In the genomic region with DNA sequence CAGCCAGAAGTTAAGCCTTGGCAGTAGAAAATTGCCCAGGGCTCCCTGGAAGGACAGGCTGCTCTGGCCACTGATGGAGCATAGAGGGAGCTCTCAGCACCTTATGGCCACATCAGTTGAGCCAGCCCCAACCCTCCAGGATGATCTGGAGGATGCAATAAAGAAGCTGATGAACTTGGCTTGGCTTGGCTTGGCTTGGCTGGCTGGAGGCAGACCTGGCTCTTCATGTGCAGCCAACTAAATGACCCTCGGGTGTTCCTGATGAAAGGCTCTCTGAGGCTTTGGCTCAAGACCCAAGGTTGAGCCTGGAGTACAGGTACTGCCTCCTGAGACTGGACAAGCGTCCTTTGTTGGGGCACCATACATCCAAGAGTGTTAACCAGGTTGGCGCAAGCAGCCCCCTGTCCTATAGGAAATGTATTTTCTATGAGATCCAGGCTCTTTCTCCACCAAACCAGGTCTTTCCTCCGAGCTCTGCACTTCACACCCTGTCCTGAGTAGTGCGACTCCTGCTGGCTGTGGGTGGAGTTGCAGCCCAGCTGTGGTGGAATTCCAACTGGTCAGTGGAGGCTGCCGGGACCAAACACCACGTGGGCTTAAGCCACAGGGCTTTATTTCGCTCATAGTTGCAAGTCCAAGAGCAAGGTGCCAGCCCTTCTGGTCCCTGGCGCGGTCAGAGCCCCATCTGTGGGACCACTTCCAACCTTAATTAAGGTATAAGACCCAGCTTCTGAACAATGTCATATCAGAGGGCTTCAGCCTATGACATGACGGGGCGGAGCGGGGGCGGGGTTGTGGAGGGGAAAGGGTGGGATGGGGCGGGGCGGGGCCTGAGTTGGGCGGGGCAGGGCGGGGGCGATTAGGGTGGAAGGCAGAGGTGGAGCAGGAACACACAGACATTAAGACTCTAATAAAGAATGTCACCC, we compare ENCODE assay signal across 8 mouse cellular contexts. TPM values are rescaled to one million over a fixed set of nuclear protein-coding genes. Genes with fewer than 3 reads are reported as not detected.
DNase-seq lines count a peak whose midpoint lies in the region; ATAC-seq lines count a peak whose summit lies in the region.

No protein-coding gene starts in this region.

- 9% methylated on average over 19 of the region's 19 CpGs for WGBS in forebrain, embryonic 13.5 days
- WGBS in lung, embryonic 16.5 days, result 7% methylated on average over 18 of the region's 19 CpGs

- no peaks in the 10 kb centered on the region for H3K27me3 ChIP-seq in forebrain, embryonic 13.5 days
- no peaks in the 10 kb centered on the region for H3K27me3 ChIP-seq in lung, embryonic 16.5 days (ENCODE audit: control insufficient read depth, insufficient read depth, low read depth, low read length)

- H3K4me2 ChIP-seq in forebrain, embryonic 13.5 days, result peak overlapping the region; percentile 48
- H3K4me2 ChIP-seq in lung, embryonic 16.5 days (ENCODE audit: low read depth, low read length), result peak overlapping the region; percentile 56

- H3K9ac ChIP-seq in forebrain, embryonic 13.5 days, result no peak overlapping the region
- 0 out of 2 replicates have a peak overlapping the region, but pooled peaks have one; percentile 21 for H3K9ac ChIP-seq in lung, embryonic 16.5 days (ENCODE audit: low read length)

- H3K36me3 ChIP-seq in forebrain, embryonic 13.5 days (ENCODE audit: poor library complexity, severe bottlenecking), result no peaks in the 10 kb centered on the region
- H3K36me3 ChIP-seq in lung, embryonic 16.5 days (ENCODE audit: control insufficient read depth, insufficient read depth, low read length), result no peaks in the 10 kb centered on the region

- H3K4me3 ChIP-seq in forebrain, embryonic 13.5 days, result no peak overlapping the region
- peak overlapping the region; percentile 34 for H3K4me3 ChIP-seq in lung, embryonic 16.5 days (ENCODE audit: low read length)

- no peak overlapping the region for H3K27ac ChIP-seq in forebrain, embryonic 13.5 days
- no peak overlapping the region for H3K27ac ChIP-seq in lung, embryonic 16.5 days (ENCODE audit: low read length)

- H3K4me1 ChIP-seq in forebrain, embryonic 13.5 days, result peaks cover 9% of the 10 kb centered on the region; the same call in 1 of the 2 replicates
- H3K4me1 ChIP-seq in lung, embryonic 16.5 days (replicated peaks; ENCODE audit: control insufficient read depth, insufficient read depth, low read length), result peaks cover 6% of the 10 kb centered on the region

- ATAC-seq in forebrain, embryonic 13.5 days, result peak; percentile 36; the same call in 1 of the 2 replicates
- peak; percentile 84 for ATAC-seq in lung, embryonic 16.5 days (ENCODE audit: low read depth)

- no peaks in the 10 kb centered on the region for H3K9me3 ChIP-seq in forebrain, embryonic 13.5 days (replicated peaks)
- no peaks in the 10 kb centered on the region for H3K9me3 ChIP-seq in lung, embryonic 16.5 days (ENCODE audit: control insufficient read depth, low read length)

- intact Hi-C loops in heart, postnatal 10 days (cut with DNase I), result no loop called here

- peak; percentile 20 for DNase-seq in MN1 (ENCODE audit: low spot score)
- DNase-seq in c-Kit-positive CD71-positive TER-119-positive erythroid progenitor cells, embryonic 14.5 days (ENCODE audit: low spot score), result peak; percentile 72
- DNase-seq in heart, postnatal 10 days, result peak; percentile 87 to 95
- peak; percentile 73 to 90 for DNase-seq in kidney, postnatal 36 days
- peak; percentile 76 for DNase-seq in ovary, postnatal 36 days (ENCODE audit: low spot score)
- DNase-seq in urinary bladder, postnatal 10 days (ENCODE audit: low spot score), result peak; percentile 50

RNA-seq across cellular contexts. Expression of a gene that starts 55.1 kb away (rescaled TPM):
- 0.22 and 0.45 TPM in 2 replicates for polyA plus RNA-seq in forebrain, embryonic 13.5 days (2015; fragmentation: Nextera tagmentation; extraction: Ambion mirVana)
- 1 to 10 TPM in 1 of 2 experiments, under 1 TPM in 1; 0.77 to 1.4 TPM for total RNA-seq in heart, postnatal 10 days (2021)
- polyA plus RNA-seq in lung, embryonic 16.5 days (2015; fragmentation: Nextera tagmentation; extraction: Ambion mirVana), result 25.4 and 26.0 TPM in 2 replicates

Comparison
In these comparisons a context has a peak if more than half of its experiments do, and no peak if none do; other contexts are left out.
1. DNase-seq: peak in every context shown above with its lines; median percentile 91 in heart, postnatal 10 days; 82 in kidney, postnatal 36 days; 76 in ovary, postnatal 36 days; 72 in c-Kit-positive CD71-positive TER-119-positive erythroid progenitor cells, embryonic 14.5 days; 50 in urinary bladder, postnatal 10 days; 20 in MN1.
2. RNA of a gene that starts 55.1 kb away (polyA plus RNA-seq): 25.4 to 26.0 TPM in lung, embryonic 16.5 days; 0.22 to 0.45 TPM in forebrain, embryonic 13.5 days; every median in the first group is over 10 times any median in the second.